Mouse (Mus musculus) urinary bladder, postnatal 36 days (tissue): Measurements from ENCODE around the gene Plekha1.
A peak's percentile ranks its signal among the peaks of the same experiment; 100 is the strongest.

Experiments
- DNase-seq, 2 experiments: peaks; one replicate each; pipeline ENCODE4 v3.0.0; 2022; ENCODE audit warnings: low spot score in 2 of 2, mixed read lengths in 1 of 2

The Plekha1 gene

DNA sequence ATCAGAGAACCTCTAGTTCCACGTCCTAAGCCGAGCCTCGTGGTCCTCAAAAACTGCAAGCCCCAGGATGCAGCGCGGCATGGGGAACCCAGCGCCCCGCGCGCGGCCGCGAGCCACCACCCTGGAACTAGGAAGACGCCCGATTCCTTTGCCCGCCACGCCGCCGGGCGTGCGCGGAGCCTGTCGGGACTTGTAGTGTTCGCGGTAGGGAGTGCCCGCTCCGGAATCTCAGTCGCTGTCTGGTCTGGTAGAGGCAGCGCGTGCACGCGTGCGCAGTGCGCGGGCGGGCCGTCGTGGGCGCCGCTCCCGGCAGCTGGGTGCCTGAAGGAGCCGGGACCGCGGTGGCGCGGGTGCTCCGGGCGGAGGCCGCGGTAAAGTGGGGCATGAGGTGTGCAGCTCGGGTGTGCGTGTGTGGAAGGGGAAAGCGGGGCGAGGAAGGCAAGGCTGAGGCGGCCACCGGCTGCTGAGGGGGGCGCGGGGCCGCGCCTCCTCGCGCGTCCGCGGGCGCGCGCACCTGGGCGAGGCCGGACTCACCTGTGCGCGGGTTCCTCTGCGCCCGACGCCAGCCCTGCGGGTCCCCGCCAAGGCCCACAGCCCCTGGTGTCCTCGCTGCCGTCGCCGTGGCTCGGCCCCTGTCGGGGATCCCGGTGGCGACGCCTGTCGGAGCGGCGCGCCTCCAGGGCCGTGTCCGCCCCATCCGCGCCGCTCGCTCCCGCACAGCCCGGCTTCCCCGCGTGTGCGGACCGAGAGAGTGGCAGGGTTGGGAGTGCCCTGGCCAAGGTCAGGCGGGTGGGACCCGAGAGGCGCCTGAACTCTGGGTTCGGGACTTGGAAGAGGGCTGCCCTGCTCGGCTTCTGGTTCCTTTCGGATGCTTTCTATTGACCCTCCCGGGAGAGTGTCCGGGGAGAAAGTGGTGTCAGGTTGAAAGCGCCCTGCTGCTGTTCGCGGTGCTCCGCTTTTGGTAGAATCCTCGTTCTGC lies at the start of gene Plekha1:
Plekha1 (plus strand) TSS at position 144 of the 979 bp plus-strand sequence.
- DNase-seq, result peak; percentile 97 to 98

DNA sequence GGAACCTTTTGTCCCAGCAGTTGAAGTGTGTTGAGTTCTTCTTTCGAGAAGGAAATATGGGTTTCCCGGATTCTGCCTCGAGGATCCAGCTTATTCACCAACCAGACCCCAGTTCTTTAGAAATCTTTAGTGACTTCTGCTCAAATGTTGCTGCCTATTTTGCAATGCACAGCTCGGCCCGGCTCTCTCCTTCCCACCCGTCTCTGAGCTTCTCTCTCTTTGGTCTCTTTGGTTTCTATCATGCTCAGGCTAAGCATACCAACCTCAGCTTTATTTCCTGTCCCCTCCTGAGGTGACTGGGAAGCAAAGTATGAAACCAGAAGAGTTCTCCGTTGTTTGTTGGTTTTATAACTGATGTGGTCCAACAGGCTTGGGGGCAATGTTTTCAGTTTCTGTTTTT lies 49.3 kb upstream of the Plekha1 start:
- no peak for DNase-seq

DNA sequence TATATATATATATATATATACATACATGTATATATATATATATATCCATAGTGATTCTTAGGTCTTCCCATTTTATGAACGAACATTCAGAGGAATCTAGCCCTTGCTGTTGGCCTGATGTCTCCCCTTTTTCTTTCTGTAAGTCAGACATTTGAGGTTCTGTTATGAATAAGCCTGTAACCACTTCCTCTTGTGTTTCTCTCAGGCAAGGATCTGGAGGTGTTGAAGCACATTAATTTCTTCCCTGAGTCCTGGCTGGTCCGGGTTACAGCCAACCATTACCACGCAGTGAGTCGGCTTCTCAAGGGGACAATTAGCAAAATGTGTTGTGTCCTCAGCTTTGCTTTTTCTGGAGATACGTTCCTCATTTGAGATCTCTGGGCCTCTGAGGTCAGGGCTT lies 46.7 kb upstream of the Plekha1 start:
- no peak for DNase-seq

DNA sequence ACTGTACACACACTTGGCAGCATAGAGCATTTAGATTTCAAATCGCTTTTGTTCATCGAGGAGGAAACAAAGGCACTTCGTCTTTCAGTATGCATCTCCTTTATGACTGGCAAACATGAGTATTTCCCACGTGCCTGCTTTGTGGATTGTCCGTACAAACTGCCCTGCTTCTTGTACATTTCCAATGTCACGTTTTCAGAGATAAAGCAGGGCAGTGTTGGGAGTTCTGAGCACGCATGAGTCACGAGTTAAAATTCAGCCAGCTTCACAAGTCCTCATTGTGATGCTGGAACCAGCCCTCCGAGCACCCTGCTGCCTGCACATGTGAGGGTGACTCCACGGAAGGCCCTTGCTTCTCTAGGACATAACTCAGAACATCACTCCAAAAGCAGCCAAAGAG lies 45.9 kb upstream of the Plekha1 start:
- no peak for DNase-seq

DNA sequence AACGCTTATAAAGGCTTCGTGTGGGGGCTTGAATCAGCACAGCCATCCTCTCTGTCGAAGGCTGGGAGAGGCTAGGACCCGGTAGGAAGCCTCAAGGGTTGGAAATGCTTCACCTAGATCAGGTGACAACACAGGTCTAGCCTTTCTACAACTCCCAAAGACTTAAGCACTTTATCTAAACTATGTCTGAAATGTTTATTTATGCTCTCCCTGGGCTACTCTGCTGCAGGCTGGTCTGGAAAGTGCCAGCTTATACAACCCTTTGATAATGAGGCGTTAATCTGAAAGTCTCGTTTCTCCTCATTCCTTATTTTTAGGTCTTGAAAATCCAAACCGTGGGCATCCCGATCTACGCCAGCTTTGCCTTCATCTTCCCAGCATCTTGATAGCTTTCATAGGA lies 41.6 kb upstream of the Plekha1 start:
- DNase-seq, result no peak

DNA sequence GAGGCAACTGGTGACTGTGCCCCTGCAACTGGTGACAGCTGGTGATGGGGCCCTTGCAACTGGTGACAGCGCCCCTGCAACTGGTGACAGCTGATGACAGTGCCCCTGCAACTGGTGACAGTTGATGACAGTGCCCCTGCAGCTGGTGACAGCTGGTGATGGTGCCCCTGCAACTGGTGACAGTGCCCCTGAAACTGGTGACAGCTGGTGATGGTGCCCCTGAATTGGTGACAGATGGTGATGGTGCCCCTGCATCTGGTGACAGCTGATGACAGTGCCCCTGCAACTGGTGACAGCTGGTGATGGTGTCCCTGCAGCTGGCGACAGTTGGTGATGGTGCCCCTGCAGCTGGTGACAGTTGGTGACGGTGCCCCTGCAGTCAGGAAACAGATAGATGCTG lies 39.2 kb upstream of the Plekha1 start:
- no peak for DNase-seq

DNA sequence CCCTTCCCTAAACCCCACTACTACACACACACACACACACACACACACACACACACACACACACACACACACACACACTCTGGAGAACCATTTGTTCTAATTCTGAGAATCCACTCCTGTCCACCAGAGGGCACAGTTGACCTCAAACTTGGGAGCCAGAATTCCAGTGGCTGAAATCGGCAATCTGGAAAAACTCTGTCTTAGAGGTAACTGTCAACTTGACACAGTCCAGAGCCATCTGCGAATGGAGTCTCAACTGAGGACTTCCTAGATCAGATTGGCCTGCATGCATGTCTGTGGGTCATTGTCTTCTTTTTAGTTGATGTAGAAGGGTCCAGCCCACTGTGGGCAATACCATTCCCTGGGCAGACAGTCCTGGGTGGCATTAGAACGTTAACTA lies 38.1 kb upstream of the Plekha1 start:
- peak in 1 of 2 experiments; percentile 33 for DNase-seq

DNA sequence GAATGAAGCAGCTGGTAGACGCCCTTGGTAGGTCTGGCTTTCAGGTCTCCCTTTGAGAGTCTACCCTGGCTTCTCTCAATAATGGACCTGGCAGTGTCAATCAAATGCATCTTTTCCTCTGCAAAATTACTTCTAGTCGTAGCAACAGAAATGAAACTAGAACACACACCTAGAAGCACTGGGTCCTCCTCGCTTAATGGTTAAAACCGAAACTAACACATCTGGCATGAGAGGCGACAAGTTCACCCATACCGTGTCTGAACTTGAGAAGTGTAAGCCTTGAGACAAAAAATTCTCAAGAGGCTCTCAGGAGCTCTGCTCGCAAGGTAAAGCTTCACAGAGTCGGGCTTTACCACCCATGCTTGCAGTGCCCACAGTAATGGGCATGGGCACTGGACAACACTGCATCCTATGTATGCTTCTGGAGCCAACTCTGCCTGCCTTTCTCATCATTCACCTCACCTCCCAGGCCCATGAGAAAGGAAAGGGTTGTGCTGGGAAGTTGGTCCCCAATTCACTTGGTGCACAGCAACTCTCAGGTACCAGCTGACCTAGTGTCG lies 37.6 kb upstream of the Plekha1 start:
- DNase-seq, result no peak

DNA sequence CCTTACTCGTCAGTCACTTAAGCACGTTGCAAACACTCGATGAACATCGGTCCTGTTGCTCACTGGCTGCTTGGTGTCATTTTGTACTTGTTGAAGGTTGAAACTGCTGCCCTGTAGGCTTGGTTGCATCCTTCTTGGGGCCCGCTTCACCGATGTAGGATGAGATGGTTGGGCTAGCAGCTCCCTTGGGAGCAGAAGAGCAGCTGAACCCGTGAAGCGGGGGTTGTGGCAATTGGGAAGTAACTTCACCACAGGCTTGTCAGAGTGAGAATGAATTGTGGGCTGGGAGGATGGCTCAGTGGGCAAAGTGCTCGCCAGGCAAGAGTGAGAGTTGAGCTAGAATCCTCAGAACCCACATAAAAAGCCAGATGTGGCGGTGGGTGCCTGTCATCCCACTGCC lies 37.1 kb upstream of the Plekha1 start:
- no peak for DNase-seq

DNA sequence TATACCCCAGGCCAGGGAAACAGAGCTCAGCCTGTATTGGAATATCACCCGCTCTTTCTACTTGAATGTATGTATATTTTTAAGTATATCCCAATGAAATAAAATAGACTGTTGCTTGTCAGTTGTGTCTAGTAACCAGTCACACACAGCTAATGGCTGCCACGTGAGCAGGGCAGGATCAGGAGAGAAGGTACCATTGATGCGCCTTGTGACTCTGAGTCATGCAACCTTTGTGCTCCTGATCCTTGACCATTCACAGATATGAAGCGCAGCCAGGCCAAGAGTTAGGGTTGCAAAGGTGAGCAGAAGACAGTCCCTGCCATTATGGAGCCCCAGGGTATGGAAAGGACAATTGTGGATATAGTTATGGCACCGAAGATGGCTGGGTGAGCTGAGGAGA lies 34.0 kb upstream of the Plekha1 start:
- DNase-seq, result no peak

DNA sequence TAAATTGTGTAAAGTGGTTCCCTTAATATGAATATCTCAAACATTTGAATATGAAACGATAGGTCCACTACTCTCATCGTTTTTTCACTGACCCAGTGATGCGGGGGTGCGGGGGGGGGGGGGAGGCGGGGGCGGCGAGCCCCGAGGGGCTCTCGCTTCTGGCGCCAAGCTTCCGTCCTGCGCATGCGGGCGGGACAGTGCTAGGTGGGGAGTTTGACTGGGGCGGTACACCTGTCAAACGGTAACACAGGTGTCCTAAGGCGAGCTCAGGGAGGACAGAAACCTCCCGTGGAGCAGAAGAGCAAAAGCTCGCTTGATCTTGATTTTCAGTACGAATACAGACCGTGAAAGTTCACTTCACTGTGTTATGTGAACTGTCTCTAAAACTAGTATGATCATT lies 31.3 kb upstream of the Plekha1 start:
- DNase-seq, result no peak

DNA sequence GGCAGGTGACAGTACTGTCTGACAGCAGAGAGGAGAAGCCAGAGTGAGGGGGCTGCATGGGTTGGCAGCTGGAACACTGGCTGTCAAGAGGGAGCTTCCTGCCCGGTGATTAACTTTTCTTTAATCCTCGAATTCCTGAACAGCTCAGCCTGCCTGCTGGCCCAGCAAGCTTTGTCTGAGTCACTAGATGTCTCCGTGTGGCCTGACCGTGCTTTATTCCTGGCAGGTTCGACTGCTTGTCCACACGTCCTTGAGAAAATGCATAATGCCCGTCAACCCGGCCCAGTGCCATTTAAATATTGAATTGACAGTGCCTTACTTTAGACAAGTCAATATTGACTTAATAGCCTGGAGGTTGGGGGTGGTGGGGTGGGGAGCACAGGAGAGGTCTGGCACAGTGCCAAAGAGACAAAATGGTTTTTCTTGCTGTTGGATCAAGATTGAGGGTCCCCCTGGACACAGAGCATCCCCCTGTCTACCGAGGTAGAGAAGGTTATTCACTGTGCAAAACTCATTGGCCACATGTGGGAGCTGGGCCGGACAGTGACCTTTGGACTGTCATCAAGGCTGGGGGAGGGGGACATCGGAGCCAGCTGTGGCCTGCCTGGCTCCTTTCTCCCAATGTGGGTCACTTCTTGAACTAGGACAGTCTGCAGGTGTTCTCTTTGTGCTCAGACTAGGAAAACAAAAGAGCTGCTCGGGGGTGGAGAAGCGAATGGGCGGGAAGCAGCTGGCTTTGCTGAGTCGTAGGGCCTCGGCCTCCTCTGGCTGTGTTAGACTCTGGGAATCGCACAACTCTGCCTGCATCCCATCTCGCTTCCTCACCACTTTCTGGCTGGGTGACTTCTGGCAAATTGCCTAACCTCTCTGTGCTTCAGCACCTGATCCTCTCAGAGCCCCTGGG lies 30.3 kb upstream of the Plekha1 start:
- DNase-seq, result peak; percentile 25 to 36

DNA sequence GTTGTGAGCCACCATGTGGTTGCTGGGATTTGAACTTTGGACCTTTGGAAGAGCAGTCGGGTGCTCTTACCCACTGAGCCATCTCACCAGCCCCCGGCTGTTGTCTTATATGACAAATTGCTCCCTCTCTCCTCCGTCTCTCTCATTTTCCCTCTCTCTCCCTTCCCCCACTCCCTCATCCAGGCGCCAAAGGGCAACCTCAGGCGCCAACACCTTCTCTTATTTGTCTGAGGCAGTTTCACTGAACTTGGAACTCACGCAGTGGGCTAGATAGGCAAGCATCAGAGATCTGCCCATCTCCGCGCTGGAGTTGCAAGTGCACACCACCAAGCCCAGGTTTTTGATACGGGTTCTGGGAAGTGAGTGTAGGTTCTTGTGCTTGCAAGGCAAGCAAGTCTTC lies 29.5 kb upstream of the Plekha1 start:
- DNase-seq, result no peak

DNA sequence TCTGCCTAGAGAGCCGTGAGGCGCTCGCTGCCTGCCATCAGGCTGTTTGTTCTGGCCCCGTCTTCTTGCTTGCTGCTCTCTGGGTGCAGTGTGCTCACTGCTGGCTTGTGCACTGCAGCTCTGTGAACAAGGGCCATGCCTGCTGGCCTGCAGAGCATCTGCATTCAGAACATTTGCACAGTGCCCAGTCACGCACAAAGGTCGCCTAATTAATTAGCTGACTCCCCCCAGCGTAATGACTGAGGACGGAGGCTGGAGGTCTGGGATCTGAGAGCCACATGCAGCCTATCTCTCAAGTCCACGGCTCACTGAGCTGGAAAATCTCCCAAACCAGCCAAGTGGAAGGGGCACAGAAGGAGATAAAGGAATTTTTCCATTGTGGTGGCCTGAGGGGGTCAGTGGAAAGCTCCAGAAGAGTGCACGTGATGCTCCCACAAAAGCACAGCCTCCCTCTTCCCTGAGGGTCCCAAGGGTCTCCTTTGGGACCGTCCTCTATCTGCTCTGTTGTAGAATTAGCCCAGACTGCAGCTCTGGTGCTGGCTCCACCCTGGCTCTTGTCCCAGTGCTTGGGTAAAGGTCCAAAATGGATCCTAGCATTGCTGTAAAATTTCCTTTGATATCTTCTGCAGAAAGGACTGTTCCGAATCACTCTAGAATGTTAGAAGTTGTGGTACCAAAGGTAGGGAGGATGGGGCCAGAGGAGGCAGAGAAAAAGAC lies 27.5 kb upstream of the Plekha1 start:
- no peak for DNase-seq

DNA sequence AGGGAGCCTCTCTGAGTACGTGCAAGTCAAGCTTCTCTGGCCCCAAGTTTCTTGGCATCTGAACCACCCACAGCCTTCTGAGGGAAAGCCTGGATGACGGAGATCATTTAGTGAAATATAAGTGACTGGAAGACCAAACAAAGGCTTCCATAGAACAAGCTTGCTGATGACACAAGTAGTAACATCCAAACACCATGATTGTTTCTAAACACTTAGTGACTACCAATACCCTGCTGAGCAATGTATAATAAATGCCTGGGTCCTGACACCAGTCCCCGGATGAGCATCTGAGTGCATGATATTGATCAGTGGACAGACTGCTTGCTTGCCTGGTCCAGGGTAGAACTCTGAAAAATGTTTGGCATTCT lies 26.9 kb upstream of the Plekha1 start:
- DNase-seq, result no peak

DNA sequence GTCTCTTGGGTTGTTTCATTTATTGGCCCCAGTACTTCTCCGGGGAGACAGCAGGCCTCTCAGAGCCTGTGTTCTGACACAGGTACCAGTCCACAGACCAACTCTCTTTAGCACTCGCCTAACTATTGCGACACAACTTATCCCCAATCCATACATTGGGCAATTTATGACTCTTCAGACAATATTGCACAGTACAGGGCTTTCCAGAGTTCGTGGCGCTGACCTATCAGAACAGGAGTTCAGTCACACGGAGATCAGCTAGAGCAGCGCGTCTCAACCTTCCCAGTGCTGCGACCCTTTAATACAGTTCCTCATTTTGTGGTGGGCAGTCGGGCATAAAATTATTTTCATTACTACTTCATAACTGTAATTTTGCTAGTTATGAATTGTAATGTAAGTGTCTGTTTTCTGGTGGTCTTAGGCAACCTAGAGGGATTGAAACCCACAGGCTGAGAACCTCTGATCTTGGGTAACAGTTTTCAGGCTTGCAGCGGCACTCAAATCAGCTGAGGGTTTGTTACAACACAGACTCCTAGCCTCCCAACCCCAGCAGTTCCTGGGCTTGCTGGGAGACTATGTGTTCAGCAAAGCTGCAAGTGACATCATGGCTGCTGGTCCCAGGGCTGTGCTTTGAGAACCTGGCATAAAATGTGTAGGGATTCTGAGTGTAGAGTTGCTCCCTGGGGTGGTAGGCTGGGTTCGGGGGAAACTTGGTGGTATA lies 26.0 kb upstream of the Plekha1 start:
- no peak for DNase-seq

DNA sequence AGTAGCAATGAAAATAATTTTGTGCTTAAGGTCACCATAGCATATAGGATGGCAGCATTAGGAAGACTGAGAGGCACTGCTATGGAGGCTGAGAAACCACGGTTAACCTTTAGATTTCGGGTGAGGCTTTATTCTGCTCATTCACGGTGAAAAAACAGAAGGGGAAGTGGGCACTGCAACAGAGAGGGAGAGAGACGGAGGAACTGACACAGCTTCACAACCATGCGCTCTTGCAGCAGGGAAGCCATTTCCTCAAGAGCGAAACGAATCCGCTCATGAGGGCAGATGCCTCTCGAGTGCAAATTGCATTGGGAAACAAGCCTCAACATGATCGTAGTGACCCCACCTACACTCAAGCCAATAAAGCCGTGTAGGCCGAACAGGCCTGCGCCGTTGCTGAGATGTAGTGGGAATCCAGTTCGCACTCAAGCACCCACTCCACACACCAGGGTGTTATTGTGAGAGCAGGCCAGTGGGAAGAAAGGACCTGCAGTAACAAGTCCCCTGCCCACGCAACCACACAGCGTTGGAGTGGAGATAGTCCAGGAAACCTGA lies 18.3 kb upstream of the Plekha1 start:
- no peak for DNase-seq

DNA sequence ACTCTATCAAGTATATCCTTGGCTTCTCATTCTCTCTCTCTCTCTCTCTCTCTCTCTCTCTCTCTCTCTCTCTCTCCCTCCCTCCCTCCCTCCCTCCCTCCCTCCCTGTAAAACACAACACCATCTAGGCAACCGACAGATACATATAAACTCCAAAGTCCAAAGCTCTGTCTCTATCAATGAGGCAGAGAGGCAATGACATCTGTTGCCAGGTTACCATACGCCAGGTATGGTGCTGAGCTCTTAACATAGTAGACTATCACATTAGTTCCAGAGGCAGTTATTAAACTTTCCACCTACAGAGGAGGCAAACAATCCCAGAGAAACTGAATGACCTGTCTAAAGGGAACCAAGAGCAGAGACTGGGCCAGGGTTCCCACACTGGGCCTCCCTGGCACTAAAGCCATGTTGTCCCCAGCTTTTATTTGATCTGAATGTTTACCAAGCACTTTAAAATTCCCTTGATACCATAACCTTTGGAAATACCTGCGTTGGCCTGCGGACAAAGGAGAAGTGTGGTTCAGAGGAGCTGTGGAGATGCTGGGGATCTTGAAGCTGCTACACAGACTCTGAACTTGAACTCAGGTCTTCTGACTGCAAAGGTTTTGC lies 10.8 kb upstream of the Plekha1 start:
- DNase-seq, result no peak

DNA sequence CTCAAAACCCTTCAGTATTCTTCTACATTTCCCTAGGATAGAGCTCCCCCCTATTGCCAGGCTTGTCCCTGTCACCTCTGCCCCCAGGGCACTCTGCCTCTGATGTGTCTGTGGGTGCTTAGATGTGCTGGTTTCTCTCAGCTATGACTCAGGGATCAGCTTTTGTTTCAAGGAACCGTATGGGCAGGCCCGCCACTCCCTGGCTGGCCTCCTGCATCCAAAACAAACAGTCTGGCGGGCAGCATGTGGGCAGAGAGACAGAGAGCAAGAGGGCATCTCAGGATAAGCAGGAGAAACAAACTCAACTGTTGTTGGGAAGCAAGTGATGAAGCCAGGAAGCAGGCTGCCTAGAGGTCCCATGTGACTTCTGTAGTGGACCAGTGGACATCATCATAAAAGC lies 9.9 kb upstream of the Plekha1 start:
- DNase-seq, result peak; percentile 22 to 34

DNA sequence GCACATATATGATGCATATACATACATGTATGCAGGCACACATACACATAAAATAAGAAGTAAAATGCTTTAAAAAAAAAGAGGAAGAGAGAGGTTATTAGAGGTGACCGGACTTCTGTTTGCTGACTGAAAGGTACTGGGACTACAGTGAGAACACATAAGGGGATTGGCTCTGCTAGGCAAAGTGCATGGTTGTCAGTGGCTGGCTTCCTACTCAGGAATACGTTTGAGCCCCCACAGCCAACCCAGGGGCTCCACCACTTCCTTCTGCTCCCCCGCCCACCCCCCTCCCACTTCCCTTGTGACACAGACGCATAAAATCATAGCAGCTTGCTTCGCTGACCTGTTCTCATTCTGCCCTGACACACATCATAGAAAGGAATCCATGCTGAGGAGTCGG lies 7.6 kb upstream of the Plekha1 start:
- no peak for DNase-seq
